Mouse (Mus musculus) limb, embryonic 15.5 days (tissue): ENCODE measurements around the gene Gtf3c1. TPM values are rescaled to one million over a fixed set of nuclear protein-coding genes. Genes with fewer than 3 reads are reported as not detected.

Experiments used
- ATAC-seq: fragments of 200-750 bp; cut with Nextera tagmentation; 2 replicates; pipeline ENCODE4 v1.8.0; 2017; ENCODE audit warnings: low read depth, moderate TSS enrichment; ENCODE audit not compliant: insufficient number of reproducible peaks, low FRiP score, low TSS enrichment
- H3K27ac ChIP-seq: fragments of 300-500 bp; sonication (generic); 2 replicates; pipeline ENCODE4 v1.5.1; 2015; ENCODE audit warnings: moderate library complexity, mild to moderate bottlenecking, inconsistent platforms
- H3K27me3 ChIP-seq: fragments of 300-500 bp; sonication (generic); 2 replicates; pipeline ENCODE4 v1.6.1; 2015; ENCODE audit warnings: inconsistent platforms
- H3K36me3 ChIP-seq: fragments of 300-500 bp; sonication (generic); 2 replicates; pipeline ENCODE4 v1.6.1; 2015; ENCODE audit warnings: inconsistent platforms
- H3K4me1 ChIP-seq: fragments of 300-500 bp; sonication (generic); 2 replicates; pipeline ENCODE4 v1.6.1; 2015; ENCODE audit warnings: inconsistent platforms
- H3K4me2 ChIP-seq: fragments of 300-500 bp; sonication (generic); 2 replicates; pipeline ENCODE4 v1.6.1; 2015; ENCODE audit warnings: mild to moderate bottlenecking, inconsistent platforms
- H3K4me3 ChIP-seq: fragments of 300-500 bp; sonication (generic); 2 replicates; pipeline ENCODE4 v1.5.1; 2015; ENCODE audit warnings: mild to moderate bottlenecking, inconsistent platforms
- H3K9ac ChIP-seq: fragments of 300-500 bp; sonication (generic); 2 replicates; pipeline ENCODE4 v1.6.1; 2015; ENCODE audit warnings: inconsistent platforms
- H3K9me3 ChIP-seq: fragments of 300-500 bp; sonication (generic); 2 replicates; pipeline ENCODE4 v1.6.1; 2016; ENCODE audit warnings: inconsistent platforms
- WGBS: fragments of 180-500 bp; shearing (Covaris S2); methylation state at CpG from one replicate; pipeline ENCODE4 v1.1.7; 2015; 5-methylcytosine and 5-hydroxymethylcytosine counted together
- polyA plus RNA-seq: library from polyadenylated mRNA; unstranded; fragments of >200 nt; fragmentation: Nextera tagmentation; extraction: Ambion mirVana; gene quantifications from 2 replicates; pipeline ENCODE4 v1.2.1, GENCODE M21; 2015

Gtf3c1 gene
- polyA plus RNA-seq, 1 experiment from 2014 or later, result 26.0 TPM

GRCm38 (mm10) chr7:125694056-125694455 is 13.5 kb downstream of the Gtf3c1 start:
- no peak overlapping the region for H3K9ac ChIP-seq
- no peak overlapping the region for H3K4me3 ChIP-seq
- H3K4me2 ChIP-seq, result no peak overlapping the region
- no peaks in the 10 kb centered on the region for H3K27me3 ChIP-seq
- no peak for ATAC-seq
- WGBS, result 62% methylated on average over 5 of the region's 5 CpGs
- peaks cover 99% of the 10 kb centered on the region for H3K36me3 ChIP-seq
- no peak overlapping the region for H3K27ac ChIP-seq
- 0 out of 2 replicates have a peak, but pooled peaks cover 4% of the 10 kb centered on the region for H3K9me3 ChIP-seq
- H3K4me1 ChIP-seq, result no peaks in the 10 kb centered on the region

- H3K27me3 ChIP-seq, result no peaks in the 10 kb centered on the region
- H3K9me3 ChIP-seq, result no peaks in the 10 kb centered on the region
- WGBS, result 83% methylated on average over 4 of the region's 4 CpGs
- no peak overlapping the region for H3K4me3 ChIP-seq
- H3K4me2 ChIP-seq, result no peak overlapping the region
- no peak overlapping the region for H3K9ac ChIP-seq
- no peak for ATAC-seq
- peaks cover 88% of the 10 kb centered on the region for H3K36me3 ChIP-seq
- no peaks in the 10 kb centered on the region for H3K4me1 ChIP-seq
- no peak overlapping the region for H3K27ac ChIP-seq
Measured at GRCm38 (mm10) chr7:125690516-125690915, 17.1 kb downstream of the Gtf3c1 start.

GRCm38 (mm10) chr7:125679936-125680335 is 27.6 kb downstream of the Gtf3c1 start:
- Histone ChIP-seq H3K27ac (no peak overlapping the region), H3K9me3 (no peaks in the 10 kb centered on the region), H3K4me3 (no peak overlapping the region), H3K27me3 (no peaks in the 10 kb centered on the region), H3K4me1 (no peaks in the 10 kb centered on the region), H3K36me3 (peaks cover 81% of the 10 kb centered on the region), H3K9ac (no peak overlapping the region), H3K4me2 (no peak overlapping the region)
- no peak for ATAC-seq
- 93% methylated on average over 9 of the region's 9 CpGs for WGBS

- ATAC-seq, result no peak
- peaks cover 89% of the 10 kb centered on the region for H3K36me3 ChIP-seq
Measured at GRCm38 (mm10) chr7:125678756-125679155, 28.8 kb downstream of the Gtf3c1 start.

GRCm38 (mm10) chr7:125674916-125675315 is 32.7 kb downstream of the Gtf3c1 start:
- no peaks in the 10 kb centered on the region for H3K27me3 ChIP-seq
- H3K9ac ChIP-seq, result no peak overlapping the region
- no peak overlapping the region for H3K4me3 ChIP-seq
- 88% methylated on average over 2 of the region's 2 CpGs for WGBS
- ATAC-seq, result no peak
- H3K4me1 ChIP-seq, result no peaks in the 10 kb centered on the region
- peaks cover 99% of the 10 kb centered on the region for H3K36me3 ChIP-seq
- H3K27ac ChIP-seq, result no peak overlapping the region
- no peaks in the 10 kb centered on the region for H3K9me3 ChIP-seq
- no peak overlapping the region for H3K4me2 ChIP-seq

More at GRCm38 (mm10) chr7:125678756-125679155, 28.8 kb downstream of the Gtf3c1 start:
- Histone ChIP-seq H3K27ac (no peak overlapping the region), H3K9ac (no peak overlapping the region), H3K4me3 (no peak overlapping the region), H3K4me2 (no peak overlapping the region), H3K9me3 (no peaks in the 10 kb centered on the region), H3K27me3 (no peaks in the 10 kb centered on the region), H3K4me1 (no peaks in the 10 kb centered on the region)
- WGBS, result 88% methylated on average over 8 of the region's 8 CpGs

GRCm38 (mm10) chr7:125671396-125671795 is 36.2 kb downstream of the Gtf3c1 start:
- Histone ChIP-seq H3K9ac (no peak overlapping the region), H3K27ac (no peak overlapping the region), H3K4me2 (no peak overlapping the region), H3K4me3 (no peak overlapping the region), H3K9me3 (no peaks in the 10 kb centered on the region), H3K4me1 (no peaks in the 10 kb centered on the region), H3K36me3 (peaks cover 99% of the 10 kb centered on the region), H3K27me3 (no peaks in the 10 kb centered on the region)
- 90% methylated on average over 8 of the region's 8 CpGs for WGBS
- no peak for ATAC-seq

- no peaks in the 10 kb centered on the region for H3K9me3 ChIP-seq
- 86% methylated on average over 6 of the region's 6 CpGs for WGBS
- H3K4me3 ChIP-seq, result no peak overlapping the region
- peaks cover 99% of the 10 kb centered on the region for H3K36me3 ChIP-seq
- no peaks in the 10 kb centered on the region for H3K27me3 ChIP-seq
- no peak for ATAC-seq
- H3K27ac ChIP-seq, result no peak overlapping the region
- H3K4me2 ChIP-seq, result no peak overlapping the region
- H3K4me1 ChIP-seq, result no peaks in the 10 kb centered on the region
- no peak overlapping the region for H3K9ac ChIP-seq
Measured at GRCm38 (mm10) chr7:125670865-125671264, 36.7 kb downstream of the Gtf3c1 start.

- Histone ChIP-seq H3K4me3 (no peak overlapping the region), H3K36me3 (peaks cover 93% of the 10 kb centered on the region), H3K9me3 (no peaks in the 10 kb centered on the region), H3K27ac (no peak overlapping the region), H3K4me1 (no peaks in the 10 kb centered on the region), H3K27me3 (no peaks in the 10 kb centered on the region), H3K4me2 (no peak overlapping the region), H3K9ac (no peak overlapping the region)
- 85% methylated on average over 3 of the region's 3 CpGs for WGBS
- no peak for ATAC-seq
Measured at GRCm38 (mm10) chr7:125663654-125664053, 43.9 kb downstream of the Gtf3c1 start.

GRCm38 (mm10) chr7:125657511-125657910 is 50.1 kb downstream of the Gtf3c1 start:
- H3K4me3 ChIP-seq, result no peak overlapping the region
- WGBS, result 93% methylated on average over 6 of the region's 6 CpGs

GRCm38 (mm10) chr7:125649013-125649412 is 58.6 kb downstream of the Gtf3c1 start:
- no peak overlapping the region for H3K27ac ChIP-seq
- no peak overlapping the region for H3K9ac ChIP-seq
- no peaks in the 10 kb centered on the region for H3K9me3 ChIP-seq
- no peak overlapping the region for H3K4me3 ChIP-seq
- no peaks in the 10 kb centered on the region for H3K4me1 ChIP-seq
- 90% methylated on average over 1 of the region's 1 CpGs for WGBS
- no peaks in the 10 kb centered on the region for H3K27me3 ChIP-seq
- H3K4me2 ChIP-seq, result no peak overlapping the region
- peaks cover 98% of the 10 kb centered on the region for H3K36me3 ChIP-seq
- ATAC-seq, result no peak

More at GRCm38 (mm10) chr7:125657511-125657910, 50.1 kb downstream of the Gtf3c1 start:
- Histone ChIP-seq H3K27ac (no peak overlapping the region), H3K9me3 (no peaks in the 10 kb centered on the region), H3K4me2 (no peak overlapping the region), H3K4me1 (no peaks in the 10 kb centered on the region), H3K27me3 (no peaks in the 10 kb centered on the region), H3K36me3 (peaks cover 98% of the 10 kb centered on the region), H3K9ac (no peak overlapping the region)
- ATAC-seq, result no peak

- Histone ChIP-seq H3K9me3 (no peaks in the 10 kb centered on the region), H3K27me3 (no peaks in the 10 kb centered on the region), H3K4me2 (no peak overlapping the region), H3K4me3 (no peak overlapping the region), H3K9ac (no peak overlapping the region), H3K27ac (no peak overlapping the region), H3K36me3 (peaks cover 100% of the 10 kb centered on the region), H3K4me1 (no peaks in the 10 kb centered on the region)
- ATAC-seq, result no peak
- WGBS, result 88% methylated on average over 7 of the region's 7 CpGs
Measured at GRCm38 (mm10) chr7:125645413-125645812, 62.2 kb downstream of the Gtf3c1 start.

- H3K9ac ChIP-seq, result no peak overlapping the region
- H3K4me1 ChIP-seq, result 0 out of 2 replicates have a peak, but pooled peaks cover 5% of the 10 kb centered on the region
- no peaks in the 10 kb centered on the region for H3K9me3 ChIP-seq
- H3K27me3 ChIP-seq, result no peaks in the 10 kb centered on the region
- 74% methylated on average over 6 of the region's 6 CpGs for WGBS
- no peak for ATAC-seq
- no peak overlapping the region for H3K4me2 ChIP-seq
- peaks cover 97% of the 10 kb centered on the region for H3K36me3 ChIP-seq
- no peak overlapping the region for H3K27ac ChIP-seq
- no peak overlapping the region for H3K4me3 ChIP-seq
Measured at GRCm38 (mm10) chr7:125643880-125644279, 63.7 kb downstream of the Gtf3c1 start.

- Histone ChIP-seq H3K9ac (no peak overlapping the region), H3K36me3 (peaks cover 48% of the 10 kb centered on the region), H3K4me2 (no peak overlapping the region), H3K27me3 (no peaks in the 10 kb centered on the region), H3K4me1 (peaks cover 9% of the 10 kb centered on the region; the same call in 1 of the 2 replicates), H3K9me3 (no peaks in the 10 kb centered on the region), H3K4me3 (no peak overlapping the region), H3K27ac (0 out of 2 replicates have a peak overlapping the region, but pooled peaks have one; percentile 5)
- ATAC-seq, result no peak
- whole genome bisulfite sequencing, result 41% methylated on average over 9 of the region's 9 CpGs
Measured at GRCm38 (mm10) chr7:125638870-125639386, 68.7 kb downstream of the Gtf3c1 start.
